Mouse (Mus musculus): ENCODE measurements around the gene Hat1.

Hat1 gene

DNA sequence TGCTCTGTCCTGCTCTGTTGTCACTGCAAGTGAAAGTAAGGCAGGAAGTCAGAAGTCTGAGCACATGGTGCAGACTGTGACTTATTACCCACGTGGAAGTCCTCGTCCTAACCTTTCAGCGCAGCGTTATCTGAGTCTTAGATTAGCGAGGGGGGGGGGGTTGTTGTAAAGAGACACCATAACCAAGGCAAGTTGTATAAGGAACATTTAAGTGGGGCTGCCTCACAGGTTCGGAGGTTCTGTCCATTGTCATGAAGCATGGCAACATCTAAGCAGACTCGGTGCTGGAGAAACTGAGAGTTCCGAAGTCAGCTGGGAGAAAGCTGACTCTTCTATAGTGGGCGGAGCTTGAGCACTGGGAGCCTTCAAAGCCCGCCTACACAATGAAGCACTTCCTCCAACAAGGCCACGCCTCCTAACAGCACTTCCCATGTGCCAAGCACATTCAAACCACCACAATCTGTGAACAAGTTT is 12.3 kb upstream of the Hat1 start:
- no peak for DNase-seq (ENCODE audit: low spot score in 2 of 2)

DNA sequence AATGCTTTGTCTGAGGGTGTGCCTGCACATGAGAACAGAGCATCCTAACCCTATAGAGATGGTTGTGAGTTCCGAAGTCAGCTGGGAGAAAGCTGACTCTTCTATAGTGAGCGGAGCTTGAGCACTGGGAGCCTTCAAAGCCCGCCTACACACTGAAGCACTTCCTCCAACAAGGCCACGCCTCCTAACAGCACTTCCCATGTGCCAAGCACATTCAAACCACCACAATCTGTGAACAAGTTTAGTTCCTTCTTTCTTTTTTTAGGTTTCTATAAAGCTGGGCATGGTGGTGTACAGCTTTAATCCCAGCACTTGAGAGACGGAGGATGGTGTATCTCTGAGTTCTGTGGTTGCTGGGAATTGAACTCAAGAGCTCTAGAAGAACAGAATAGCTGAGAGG is 11.3 kb upstream of the Hat1 start:
- DNase-seq (ENCODE audit: low spot score in 2 of 2) = no peak

DNA sequence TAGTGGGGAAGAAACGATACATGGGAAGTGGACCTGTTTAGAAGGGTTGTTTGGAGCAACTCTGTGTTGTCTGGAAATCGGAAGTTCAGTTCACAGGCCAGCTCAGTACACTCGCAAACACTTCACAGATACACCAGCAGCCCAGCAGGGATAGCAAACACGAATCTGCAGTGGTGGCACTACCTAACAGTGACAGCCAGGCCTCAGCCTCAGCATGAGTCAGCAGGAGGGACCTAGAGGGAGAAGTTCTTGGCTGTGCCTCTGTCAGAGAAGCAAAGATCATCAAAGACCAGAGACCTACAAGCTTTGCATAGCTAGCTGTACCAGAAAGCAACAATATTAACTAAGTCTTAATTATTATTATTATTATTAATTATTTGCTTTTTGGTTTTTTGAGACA is 6.8 kb upstream of the Hat1 start:
- no peak for DNase-seq (ENCODE audit: low spot score in 2 of 2)

DNA sequence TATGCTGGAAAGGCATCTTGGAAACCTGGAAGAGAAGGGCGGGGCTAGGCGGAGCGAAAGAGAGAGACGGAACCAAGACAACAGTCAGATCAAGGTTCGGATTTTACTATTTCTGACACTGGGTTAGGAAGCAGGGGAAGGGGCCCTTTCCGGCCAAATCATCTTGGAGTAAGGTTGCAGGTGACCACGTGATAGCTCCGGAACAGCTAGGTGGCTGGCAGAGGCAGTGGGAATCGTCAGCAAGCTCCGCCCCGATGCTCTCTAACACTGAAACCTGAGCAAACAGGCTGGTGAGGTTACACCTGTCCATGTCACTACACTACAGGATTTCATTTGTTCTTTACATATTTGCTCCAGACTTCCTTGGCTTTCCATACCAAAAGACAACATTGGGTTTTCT is 4.9 kb upstream of the Hat1 start:
- DNase-seq (ENCODE audit: low spot score in 2 of 2) = no peak

DNA sequence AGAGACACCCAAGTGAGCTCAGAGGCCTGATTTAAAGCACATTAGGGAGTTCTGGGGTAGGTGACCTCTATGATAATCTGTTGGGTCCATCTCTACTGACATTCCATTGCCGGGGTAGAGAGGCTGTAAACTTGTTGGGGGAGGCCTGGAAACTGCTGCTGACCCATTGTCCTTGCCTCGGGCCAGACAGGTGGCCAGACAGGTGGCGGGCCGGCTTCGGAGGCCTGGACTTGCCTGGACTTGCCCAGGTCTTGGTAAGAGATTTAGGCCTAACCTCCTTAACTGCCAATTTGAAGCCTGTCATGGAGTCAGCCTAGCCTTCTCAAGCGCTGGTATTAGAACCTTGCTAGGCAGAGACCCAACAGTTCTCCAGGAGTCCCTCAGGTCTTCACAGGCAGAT is 992 bp upstream of the Hat1 start:
- DNase-seq (ENCODE audit: low spot score in 2 of 2) = no peak

DNA sequence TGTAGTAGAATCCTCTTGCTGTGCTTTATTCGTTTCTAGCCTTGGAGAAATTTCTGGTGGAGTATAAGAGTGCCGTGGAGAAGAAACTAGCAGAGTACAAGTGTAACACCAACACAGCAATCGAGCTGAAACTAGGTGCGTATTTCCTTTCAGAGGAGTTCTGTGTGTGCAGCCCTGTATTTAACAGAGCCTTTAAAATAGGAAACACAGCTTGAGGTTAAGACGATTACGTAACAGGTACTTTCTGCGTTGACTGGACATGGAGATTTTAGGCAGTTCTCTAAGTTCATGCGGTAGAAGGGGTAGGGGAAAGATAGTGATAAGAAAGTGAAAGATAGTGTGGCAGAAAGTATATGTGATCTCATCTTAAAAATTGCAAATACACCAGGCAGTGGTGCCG is 1.1 kb downstream of the Hat1 start:
- DNase-seq (ENCODE audit: low spot score in 2 of 2) = no peak

DNA sequence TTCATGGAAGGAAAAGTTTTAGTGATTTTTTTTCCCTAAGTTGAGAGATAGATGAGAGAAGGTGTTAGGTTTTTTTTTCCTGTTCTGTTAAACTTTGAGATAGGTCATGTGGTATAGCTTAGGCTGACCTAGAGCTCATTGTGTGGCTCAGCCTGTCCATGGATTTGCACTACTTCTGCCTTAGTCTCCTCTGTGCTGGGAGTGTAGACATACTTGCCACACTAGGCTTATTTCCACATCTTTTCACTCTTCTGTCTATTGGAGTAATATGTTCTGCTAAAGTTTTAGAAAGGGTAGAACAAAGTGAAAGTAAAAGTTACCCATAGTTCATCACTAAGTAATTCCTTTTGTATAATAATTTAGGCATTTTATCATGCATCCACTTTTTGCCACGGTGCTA is 16.9 kb downstream of the Hat1 start:
- DNase-seq (ENCODE audit: low spot score in 2 of 2) = no peak

DNA sequence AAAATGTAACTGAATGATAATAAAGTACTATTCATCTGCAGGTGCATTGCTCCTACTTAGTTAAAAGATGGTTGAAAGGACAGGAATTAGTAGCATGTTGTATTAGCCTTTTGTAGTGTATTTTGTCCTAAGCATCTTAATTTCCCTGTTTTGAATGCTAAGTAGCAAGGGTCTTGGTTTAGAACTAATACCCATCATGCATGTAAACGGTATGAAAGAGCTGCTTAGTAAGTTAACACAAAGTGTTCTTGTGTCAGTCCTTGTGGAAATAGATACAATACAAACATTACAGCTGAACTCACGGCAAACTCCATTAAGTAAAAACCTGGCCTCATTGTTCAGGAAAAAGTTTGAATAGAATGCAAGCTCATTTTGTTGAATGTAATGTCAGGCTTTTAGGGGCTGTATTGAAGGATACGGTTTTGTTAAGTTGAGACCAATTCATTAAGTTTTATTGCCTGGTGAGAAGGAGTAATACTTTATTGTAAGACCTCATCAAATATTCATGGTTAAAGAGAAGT is 30.1 kb downstream of the Hat1 start:
- no peak for DNase-seq (ENCODE audit: low spot score in 2 of 2)

DNA sequence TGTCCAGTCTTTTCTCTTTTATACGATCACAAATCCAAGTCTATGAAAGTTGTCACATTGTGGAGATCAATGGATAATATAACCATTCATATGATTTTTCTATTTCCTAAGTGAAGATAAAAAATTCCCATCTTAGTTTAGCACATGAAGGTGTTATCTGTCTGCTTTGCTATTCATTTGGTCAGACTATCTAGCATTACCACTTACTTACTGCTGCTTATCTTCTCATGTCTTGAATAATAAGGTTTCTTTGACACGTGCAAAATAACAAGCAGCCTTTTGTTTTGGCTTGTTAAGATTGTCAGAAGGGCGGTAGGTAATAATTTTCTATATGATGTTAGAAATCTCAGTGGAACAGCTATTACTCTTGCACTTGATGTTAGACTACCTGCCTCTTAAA is 30.6 kb downstream of the Hat1 start:
- DNase-seq (ENCODE audit: low spot score in 2 of 2) = no peak

DNA sequence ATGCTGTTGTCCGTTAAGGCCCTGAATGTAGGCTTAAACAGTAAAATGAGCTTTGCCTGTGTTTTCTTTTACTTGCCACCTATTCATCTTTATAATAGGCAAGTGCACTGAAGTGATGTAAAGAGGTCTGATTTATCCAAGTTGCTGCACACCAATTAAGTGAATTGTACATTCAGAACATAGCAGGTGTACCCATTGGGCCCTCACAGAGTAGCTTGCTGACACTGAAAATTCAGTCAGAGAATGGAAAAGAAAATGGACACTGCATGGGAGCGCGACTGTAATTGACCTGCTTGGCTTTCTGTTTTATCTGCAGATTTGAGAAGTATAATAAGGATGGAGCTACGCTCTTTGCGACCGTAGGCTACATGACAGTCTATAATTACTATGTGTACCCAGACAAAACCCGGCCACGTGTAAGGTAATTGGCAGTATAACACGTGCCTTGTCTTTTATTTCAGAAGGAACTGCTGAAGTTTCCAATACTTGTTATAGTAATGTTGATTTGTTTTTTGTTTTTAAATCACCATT is 32.2 kb downstream of the Hat1 start:
- DNase-seq (ENCODE audit: low spot score in 2 of 2) = no peak

DNA sequence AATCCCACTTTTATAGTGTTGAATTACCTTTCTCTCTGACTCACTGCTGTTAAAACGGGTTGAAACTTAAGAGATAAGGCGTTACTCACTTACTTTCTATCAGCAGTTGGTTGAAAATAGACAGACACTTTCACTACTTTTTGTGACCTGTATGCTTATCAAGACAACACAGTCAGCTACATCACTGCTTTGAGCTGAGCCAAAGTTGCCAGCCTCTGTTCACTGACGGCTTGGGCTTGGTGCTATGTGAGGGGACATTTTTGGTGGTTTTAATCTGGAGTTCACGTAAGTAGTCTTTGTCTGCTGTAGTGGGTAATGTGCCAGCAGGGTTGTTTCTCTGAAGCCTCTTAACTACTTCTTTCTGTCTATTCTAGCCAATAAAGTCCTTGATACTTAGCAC is 35.8 kb downstream of the Hat1 start:
- no peak for DNase-seq (ENCODE audit: low spot score in 2 of 2)

DNA sequence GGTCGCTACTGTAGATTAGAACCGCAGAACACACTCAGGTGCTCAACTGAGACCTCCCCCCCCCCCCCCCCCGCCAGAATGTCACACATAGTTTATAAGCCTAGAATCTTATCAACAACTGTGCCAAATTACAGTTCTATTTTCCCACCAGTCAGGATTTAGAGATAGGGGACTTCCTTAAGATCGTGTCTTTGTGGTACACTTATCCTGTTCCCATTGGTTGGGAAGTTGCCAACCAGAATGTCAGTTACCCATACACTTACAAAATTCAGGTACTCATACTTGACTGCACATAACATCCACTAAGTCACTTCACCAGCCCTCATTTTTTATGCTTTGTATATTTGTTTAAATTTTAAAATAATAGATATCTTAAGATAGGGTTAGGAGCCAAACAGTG is 46.7 kb downstream of the Hat1 start:
- DNase-seq (ENCODE audit: low spot score in 2 of 2) = no peak

DNA sequence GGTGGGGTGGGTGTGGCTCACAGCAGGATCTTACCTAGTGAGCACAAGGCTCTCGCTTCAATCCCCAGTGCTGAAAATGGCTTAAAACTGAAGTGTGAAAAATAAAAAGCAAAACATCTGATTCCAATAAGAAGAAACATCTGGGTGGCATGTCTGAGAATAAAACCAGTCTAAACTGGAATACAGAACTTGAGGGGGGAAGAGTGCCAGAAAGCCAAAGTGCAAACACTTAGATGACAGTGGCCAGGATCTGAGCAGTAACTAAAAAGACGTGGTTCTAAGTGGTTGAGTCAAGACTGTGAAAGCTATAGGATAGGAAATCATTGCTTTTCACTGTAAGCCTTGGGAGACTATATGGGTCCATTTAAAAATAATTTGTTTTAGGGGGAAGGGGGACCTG is 54.6 kb downstream of the Hat1 start:
- no peak for DNase-seq (ENCODE audit: low spot score in 2 of 2)

DNA sequence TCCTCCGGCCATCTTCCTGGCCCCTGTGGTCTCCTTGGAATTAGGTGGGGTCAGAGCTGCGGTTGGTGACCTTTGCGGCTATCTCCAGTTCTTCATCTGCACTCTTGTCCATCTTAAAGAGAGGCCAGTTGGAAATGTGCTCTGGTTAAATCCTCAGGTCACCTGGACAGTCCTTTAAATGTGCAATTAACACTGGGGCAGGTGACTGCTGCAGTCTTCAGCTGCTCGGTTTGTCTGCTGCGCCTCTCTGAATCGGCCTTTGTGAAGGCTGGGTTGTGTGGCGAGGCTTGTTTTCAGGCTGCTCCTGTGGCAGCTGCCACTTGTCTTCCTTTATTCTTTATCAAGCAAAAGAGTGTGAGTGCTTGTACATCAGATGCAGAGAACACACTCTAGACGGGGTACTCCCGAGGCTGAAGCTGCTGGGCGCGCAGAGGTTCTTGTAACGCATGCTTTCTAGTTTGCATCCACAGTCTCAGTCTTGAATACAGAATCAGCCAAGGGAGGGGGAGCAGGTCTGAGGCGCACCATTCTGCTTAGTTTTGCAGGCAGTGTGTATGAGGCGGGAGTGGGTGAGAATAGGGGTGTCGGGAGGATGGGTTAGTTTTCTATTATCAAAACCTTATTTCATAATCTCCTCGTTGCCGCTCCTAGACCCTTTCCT is 56.9 kb downstream of the Hat1 start:
- DNase-seq (ENCODE audit: low spot score in 2 of 2) = no peak

DNA sequence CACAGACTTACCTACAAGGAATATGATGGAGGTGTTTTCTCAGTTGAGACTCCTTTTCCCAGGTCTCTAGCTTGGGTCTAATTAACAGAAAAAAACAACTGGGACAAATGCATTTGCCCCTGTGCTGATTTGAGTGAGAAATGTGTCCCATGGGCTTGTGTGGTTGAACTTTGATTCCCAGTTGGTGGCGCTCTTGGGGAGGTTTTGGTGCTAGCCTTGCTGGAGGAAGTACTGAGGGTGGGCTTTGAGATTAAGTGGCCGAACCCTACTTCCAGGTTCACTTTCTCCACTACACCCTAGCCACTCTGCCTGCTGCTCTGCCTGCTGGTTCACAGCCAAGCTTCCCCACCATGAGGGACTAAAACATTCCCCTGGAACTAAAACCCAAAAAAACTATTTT is 60.8 kb downstream of the Hat1 start:
- DNase-seq (ENCODE audit: low spot score in 2 of 2) = no peak

DNA sequence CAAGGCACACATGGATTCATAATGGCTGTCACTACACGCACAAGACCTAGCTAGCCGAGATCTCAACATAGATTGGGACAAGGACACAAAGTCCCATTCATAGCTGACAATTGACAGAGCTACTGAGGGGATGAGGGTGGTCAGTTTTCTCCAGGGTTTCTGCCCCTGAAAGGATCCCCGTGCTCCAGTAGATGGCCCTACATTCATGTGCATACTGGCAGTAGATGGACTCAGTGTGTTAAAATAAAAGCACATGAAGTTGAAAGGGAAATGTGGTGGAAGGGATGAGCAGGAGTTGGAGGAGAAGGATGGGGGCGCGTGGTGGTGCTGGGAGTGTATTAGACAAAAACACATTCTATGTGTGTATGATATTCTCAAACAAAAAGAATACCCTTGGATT is 63.0 kb downstream of the Hat1 start:
- no peak for DNase-seq (ENCODE audit: low spot score in 2 of 2)

DNA sequence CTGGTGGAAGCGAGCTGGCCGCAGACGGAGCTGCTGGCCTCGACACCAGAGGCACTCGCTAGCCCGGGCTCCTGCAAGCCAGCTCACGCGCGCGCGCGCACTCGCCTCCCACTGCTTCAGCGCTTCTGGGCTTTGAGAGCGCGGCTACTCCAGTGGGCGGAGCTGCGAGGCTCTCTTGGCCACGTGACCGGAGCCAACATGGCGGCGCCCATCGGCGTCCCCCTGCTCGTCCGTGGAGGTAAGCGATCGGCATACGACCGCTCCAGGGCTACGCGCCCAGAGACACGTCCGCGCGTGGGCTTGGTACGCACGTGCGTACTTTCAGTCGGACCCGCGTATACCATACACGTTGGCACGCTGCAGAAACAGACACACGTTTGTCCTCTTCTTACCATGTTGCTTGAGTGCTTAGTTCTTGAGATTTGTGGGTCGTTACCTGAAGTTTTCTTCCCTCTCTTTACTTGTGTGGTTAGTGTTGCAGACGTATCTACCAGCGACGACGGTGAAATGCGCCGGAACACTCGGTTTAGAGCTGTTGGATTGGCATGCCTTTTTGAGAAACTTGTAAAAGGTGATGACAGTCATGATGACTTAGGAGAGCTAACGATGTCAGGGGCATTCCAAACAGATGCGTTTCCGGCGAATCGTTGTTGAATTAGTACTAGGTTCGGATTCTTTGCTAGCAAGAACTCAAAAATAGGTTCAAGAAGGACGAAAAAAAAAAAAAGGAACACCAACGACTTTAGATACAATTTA is 64.6 kb downstream of the Hat1 start, which contains the start of gene Metap1d:
TSS of gene Metap1d (plus strand) at position 116 of the 756 bp plus-strand sequence.
- DNase-seq (ENCODE audit: low spot score in 2 of 2) = peak; percentile 93 to 96

DNA sequence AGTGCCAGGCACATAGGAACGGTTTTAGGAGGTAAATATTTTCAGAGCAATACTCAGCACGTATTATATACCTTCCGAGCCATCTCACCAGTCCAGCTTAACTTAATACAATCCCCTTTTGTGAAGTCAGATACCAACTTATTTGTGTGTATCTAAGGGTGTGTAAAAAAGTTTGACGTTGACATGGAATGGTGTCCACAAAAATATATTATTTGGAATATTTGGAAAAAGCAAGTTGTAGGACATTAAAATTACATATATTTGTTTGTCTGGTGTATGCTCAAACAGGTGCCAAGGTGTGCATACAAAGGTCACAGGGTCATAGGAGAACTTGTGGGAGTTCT is 65.1 kb downstream of the Hat1 start:
- no peak for DNase-seq (ENCODE audit: low spot score in 2 of 2)

DNA sequence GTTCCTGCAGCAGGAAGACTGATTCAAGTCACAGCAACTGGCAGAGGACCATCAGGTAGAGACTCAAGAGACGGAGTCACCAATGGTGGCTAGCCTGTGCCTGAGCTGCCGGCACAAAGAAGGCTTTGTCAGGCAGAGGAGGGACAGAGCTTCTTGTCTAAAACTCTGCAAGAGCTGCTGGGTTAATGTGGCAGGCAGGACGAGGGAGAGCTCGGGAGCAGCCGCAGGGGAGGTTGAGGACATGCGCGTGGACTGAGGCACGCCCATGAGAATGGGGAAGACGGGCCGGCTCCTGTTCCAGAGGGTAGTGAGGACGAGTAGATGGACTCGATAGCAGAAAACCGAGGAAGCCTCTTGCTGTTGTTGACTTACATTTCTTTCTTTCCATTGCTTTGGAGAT is 69.9 kb downstream of the Hat1 start:
- DNase-seq (ENCODE audit: low spot score in 2 of 2) = no peak

DNA sequence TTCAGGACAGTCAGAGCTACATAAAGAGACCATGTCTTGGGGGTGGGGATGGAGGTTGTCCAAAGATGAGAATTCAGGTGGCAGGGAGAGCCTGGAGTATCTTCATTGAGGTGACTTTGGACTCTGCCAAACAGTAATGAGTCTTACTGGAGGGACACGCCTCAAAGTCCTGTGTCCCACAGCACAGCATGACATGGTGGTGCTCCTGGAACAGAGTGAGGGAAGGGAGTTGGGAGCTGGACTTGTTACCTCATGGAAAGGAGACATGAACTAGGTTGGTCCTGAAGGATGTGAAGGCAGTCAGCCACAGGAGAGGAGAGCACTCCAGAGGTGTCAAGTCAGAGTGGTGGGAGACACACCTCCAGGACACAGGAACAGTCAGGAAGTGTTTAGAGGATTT is 70.9 kb downstream of the Hat1 start:
- DNase-seq (ENCODE audit: low spot score in 2 of 2) = no peak

DNA sequence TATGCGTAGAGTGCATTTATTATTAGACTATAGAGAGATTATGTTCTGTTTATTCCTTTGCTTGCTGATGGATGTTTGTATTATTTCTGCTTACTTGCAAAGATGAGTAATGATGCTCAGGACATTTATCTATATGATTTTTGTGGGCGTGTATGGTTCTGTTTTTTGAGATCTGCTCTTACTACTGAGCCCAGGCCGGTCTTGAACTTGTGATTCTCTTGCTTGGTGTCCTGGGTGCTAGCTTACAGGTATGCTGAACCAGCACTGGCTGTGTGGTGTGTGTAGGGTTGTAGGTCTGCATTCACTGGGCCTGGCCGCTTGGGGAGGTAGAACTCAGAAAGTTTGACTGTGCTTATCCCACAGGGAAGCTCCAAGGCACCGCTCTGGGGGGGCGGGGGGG is 72.4 kb downstream of the Hat1 start:
- no peak for DNase-seq (ENCODE audit: low spot score in 2 of 2)

DNA sequence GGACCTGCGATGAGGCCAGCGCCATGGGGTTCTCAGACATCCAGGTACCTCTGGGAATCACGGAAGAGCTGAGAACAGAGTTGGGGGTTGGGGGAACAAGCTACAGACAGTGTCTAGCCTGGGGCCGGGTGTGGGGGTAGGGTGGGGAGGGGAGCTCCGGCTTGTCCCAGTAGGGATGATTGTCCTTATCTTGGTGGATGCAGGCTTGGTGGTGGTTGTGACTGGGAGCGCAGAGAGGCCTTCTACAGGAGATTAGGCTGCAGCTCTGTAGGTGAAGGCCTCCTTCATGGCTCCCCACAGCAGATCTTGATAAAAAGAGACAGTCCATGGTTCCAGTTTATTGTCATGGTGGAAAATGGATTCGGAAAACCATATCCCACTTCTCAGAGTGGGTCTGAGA is 72.8 kb downstream of the Hat1 start:
- DNase-seq (ENCODE audit: low spot score in 2 of 2) = no peak

DNA sequence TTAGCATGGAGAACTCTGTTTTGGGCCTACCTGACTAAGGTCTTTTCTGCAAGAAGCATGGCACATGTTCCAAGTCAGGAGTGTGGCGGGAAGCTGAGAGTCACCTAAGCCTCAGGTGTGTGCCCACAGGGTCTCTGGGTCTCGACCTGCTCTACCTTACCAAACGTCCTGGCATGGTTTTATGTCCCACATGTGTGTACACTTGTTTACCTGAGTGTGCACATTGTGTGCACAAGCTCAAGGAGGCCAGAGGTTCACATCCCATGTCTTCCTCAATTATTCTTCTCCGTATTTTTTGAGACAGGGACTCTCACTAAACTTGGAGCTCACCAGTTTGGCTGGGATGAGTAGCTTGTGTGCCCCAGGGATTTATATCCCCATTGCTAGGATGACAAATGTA is 73.3 kb downstream of the Hat1 start:
- no peak for DNase-seq (ENCODE audit: low spot score in 2 of 2)
